Mouse (Mus musculus): ENCODE data around the gene Kctd20.
A peak's percentile ranks its signal among the peaks of the same experiment; 100 is the strongest.

The Kctd20 gene

GRCm38 (mm10) chr17:28932274-28932673 lies 19.5 kb upstream of the Kctd20 start:
- no peak for DNase-seq (ENCODE audit: extremely low spot score)

- DNase-seq (ENCODE audit: extremely low spot score), result no peak
Measured at GRCm38 (mm10) chr17:28934120-28934916, 17.4 kb upstream of the Kctd20 start.

DNA sequence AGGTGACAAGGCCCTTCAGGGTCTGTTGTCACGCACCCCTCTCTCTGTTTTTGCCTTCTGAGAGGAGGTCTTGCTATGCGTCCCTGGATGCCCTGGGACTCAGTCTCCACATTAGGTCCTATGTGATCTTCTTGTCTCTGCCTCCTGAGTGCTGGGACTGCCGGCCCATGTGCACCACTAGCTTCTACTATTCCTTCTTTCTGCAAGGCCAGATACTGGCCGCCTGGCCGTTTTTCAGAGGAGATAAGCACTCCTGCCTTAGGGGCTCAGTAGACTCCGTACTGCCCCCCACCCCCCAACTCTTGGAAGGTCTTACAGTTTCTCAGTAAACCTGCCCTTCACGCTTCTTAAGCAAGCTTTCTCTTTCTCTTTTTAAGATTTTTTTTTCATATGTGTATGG lies 15.6 kb upstream of the Kctd20 start:
- DNase-seq (ENCODE audit: extremely low spot score), result no peak

GRCm38 (mm10) chr17:28936622-28937345 lies 15.0 kb upstream of the Kctd20 start:
- no peak for DNase-seq (ENCODE audit: extremely low spot score)

- DNase-seq (ENCODE audit: extremely low spot score), result no peak
Measured at GRCm38 (mm10) chr17:28940776-28941555, 10.8 kb upstream of the Kctd20 start.

GRCm38 (mm10) chr17:28942101-28942500 lies 9.6 kb upstream of the Kctd20 start:
- DNase-seq (ENCODE audit: extremely low spot score), result no peak

DNA sequence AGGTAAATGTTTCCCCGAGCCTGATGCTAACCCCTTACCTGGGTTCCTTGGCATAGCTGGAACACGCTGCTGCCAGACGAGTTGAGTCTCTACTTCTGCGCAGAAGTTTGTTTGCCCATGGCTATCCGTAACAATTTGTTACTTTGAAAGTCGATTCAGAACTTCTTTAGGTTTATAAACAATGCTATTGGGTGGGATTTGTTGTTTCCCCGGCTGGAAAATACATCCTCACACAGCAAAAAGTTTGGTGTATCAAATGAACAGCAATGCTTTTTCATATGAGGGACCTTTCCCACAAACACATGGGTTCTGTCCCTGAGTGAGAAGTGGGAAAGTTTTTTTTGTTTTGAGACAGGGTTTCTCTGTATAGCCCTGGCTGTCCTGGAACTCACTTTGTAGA lies 8.0 kb upstream of the Kctd20 start, which contains the start of gene Pxt1:
Gene Pxt1, minus strand, starts transcription at position 101 of the 400 bp plus-strand sequence.
- DNase-seq (ENCODE audit: extremely low spot score), result no peak

GRCm38 (mm10) chr17:28944481-28944880 lies 7.3 kb upstream of the Kctd20 start:
- no peak for DNase-seq (ENCODE audit: extremely low spot score)

- no peak for DNase-seq (ENCODE audit: extremely low spot score)
Measured at GRCm38 (mm10) chr17:28947011-28947939, 4.5 kb upstream of the Kctd20 start.

GRCm38 (mm10) chr17:28948661-28949060 lies 3.1 kb upstream of the Kctd20 start:
- no peak for DNase-seq (ENCODE audit: extremely low spot score)

GRCm38 (mm10) chr17:28950751-28951150 lies 999 bp upstream of the Kctd20 start:
- DNase-seq (ENCODE audit: extremely low spot score), result no peak

DNA sequence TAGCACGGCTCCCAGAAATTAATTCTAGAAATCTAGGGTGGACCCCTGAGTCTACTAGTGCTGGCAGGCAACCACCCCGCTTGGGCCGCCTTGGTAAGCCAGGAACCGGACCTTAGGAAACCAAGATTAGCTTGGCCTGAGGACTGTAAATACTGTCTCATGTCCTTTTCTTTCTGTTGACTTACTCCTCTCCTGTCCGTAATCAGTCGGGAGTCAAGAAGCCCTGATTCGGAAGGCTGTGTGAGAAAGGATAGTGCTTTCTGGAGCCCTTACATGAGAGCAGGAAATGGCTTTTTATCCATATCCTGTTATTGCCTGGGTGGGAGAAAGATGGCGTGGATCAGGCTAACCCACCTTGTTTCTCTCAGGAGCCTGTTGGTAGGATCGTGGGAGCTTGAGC lies 1.5 kb downstream of the Kctd20 start:
- peak; percentile 14 for DNase-seq (ENCODE audit: extremely low spot score)

- no peak for DNase-seq (ENCODE audit: extremely low spot score)
Measured at GRCm38 (mm10) chr17:28954416-28954815, 2.7 kb downstream of the Kctd20 start.

GRCm38 (mm10) chr17:28960597-28960996 lies 8.8 kb downstream of the Kctd20 start:
- no peak for DNase-seq (ENCODE audit: extremely low spot score)

- DNase-seq (ENCODE audit: extremely low spot score), result no peak
Measured at GRCm38 (mm10) chr17:28961596-28961995, 9.8 kb downstream of the Kctd20 start.

GRCm38 (mm10) chr17:28967021-28967610 lies 15.4 kb downstream of the Kctd20 start:
- no peak for DNase-seq (ENCODE audit: extremely low spot score)

DNA sequence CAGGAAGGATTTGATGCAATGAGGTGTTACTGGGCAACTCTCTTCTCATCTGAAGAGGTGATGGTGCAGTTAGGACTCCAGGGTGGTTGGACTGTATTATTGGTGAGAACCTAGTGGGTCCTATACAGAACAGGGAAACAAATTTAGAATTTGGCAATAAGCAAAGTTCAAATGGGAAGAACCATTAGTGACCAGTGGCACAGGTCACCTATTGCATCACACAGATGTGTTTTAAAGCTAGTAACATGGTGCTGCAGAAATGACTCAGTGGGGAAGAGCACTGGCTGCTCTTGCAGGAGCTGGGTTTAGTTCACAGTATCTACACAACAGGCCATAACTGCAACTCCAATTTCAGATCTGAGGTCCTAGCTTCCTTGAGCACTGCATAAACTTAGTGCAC lies 18.4 kb downstream of the Kctd20 start:
- DNase-seq (ENCODE audit: extremely low spot score), result no peak

DNA sequence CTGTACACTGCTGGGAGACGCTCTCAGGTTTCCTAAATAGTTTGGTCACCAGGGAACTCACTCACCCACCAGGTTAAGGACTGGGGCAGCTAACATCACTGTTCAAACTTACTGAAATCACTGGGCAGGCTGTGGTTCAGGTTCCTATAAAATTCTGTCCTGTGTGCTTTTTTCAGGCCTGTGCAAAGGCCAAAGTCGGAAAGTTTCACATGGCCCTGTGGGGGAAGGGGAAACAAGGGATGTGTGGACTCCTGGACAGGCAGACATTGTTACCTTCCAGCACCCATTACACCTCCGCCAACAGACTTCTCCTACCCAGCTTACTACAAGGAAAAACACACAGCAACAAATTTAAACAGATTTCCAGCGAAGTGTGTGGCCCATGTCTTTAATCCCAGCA lies 27.3 kb downstream of the Kctd20 start:
- no peak for DNase-seq (ENCODE audit: extremely low spot score)

GRCm38 (mm10) chr17:28981081-28981480 lies 29.3 kb downstream of the Kctd20 start:
- no peak for DNase-seq (ENCODE audit: extremely low spot score)

- DNase-seq (ENCODE audit: extremely low spot score), result no peak
Measured at GRCm38 (mm10) chr17:28982591-28982990, 30.8 kb downstream of the Kctd20 start.

Data from embryo, embryonic 9.5 days (tissue).